Mouse (Mus musculus) heart, adult 2 months (tissue): ENCODE measurements at regions not wholly inside any gene's neighbourhood (a gene's known extent, or its start where the extent isn't known, plus 50 kb on each side); places are given as distances from the start of the nearest gene placed in this dataset.

Experiments
- CTCF ChIP-seq: fragments of 200-600 bp; IDR thresholded peaks from 2 replicates; pipeline ENCODE4 v1.8.1; 2022; ENCODE audit warnings: antibody characterized with exemption, mild to moderate bottlenecking, moderate library complexity
- EP300 ChIP-seq: fragments of 200-500 bp; IDR thresholded peaks from 2 replicates; pipeline ENCODE4 v1.6.1; 2011; ENCODE audit warnings: low read depth, low read length, control low read depth; ENCODE audit not compliant: insufficient read depth
- POLR2A ChIP-seq: fragments of 200-500 bp; IDR thresholded peaks from 2 replicates; pipeline ENCODE4 v1.6.1; 2011; ENCODE audit warnings: mild to moderate bottlenecking, low read depth, low read length, control low read depth; ENCODE audit not compliant: insufficient read depth

- TF ChIP-seq CTCF (no peak), POLR2A (no peak), EP300 (no peak)
Measured at GRCm38 (mm10) chr12:21512736-21513135, 95.3 kb upstream of the Ywhaq start.
